Mouse (Mus musculus): Measurements from ENCODE around the gene Zbtb1.

The Zbtb1 gene

DNA sequence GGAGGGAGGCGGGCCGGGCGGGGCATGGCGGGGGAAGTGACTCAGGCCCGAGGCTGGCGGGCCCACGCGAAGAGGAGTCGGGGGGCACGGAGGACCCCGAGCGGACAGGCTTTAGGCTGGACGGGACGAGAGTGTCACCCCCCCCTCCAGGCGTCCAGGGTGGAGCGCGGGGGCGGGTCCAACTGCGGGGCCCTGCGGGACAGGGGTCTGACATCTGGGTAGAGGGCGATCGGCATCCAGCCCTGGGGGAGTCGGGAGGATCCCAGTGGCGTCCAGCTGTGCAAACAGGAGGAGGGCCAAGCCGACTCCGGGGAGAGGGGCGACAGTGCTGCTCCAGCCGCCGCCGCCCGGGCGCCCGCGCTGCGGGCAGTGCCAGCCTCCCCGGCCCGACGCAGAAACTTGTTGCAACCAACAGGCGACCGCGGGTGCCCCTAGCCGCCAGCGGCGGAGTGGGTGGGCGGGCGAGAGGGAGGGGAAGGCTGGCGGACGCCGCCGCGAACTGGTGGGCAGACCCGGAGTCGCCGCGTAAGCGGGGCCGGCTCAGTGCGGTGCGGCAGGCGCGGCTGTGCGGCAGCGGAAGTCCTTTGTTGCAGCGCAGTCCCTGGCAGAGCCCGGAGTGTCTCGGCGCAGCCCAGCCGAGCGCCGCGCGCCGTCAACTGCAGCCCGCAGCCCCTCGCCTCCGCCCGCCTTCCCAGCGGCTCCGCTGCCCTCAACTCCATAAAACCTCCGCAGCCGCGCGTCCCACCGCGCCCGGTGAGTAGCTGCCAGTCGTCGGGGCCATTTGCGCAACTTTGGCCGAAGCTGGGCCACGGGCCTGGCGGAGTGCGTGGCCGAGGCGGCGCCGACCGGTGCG is at the start of gene Zbtb1:
Gene Zbtb1 (plus strand): TSS at position 289 of the 853 bp plus-strand sequence.
- peak; percentile 87 for DNase-seq

- DNase-seq = peak; percentile 62
Measured at GRCm38 (mm10) chr12:76324679-76325431, 45.2 kb upstream of the Zbtb1 start, which contains the start of gene Akap5. Akap5 (plus strand) TSS chr12:76324891.

DNA sequence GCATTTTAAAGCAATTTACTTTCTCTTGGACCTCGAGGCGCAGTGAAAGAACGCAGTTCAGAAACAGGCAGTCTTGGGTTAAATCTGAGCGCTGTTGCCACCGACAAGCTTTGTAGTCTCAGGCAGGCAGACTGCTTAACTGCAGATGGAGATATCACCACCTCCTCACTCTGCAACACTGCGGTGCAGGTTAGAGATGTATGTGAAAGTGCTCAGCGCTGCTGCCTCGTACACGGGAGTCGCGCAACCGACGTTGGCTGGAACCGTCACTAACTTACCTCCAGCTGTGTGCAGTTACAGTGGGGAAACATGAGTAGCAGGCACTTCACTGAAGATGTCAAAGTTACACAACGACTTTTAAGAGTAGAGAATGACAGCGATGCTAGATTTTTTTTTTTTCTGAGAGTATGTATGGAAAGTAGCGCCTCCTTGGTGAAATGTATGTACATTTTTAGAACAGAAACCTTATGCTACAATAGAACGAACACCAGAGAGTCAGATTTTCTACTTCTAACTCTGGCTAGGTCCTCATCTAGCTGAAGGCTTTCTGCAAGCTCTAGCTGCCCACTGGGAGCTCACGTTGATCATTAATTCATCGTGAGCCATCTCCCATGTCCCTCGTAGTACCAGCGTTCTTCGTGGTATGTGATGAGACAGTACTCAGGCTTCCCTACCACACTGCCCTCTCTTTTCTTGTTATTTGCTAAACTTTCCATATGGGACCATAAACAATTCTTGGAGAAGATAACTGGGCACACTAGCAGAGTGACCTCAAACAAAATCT is 43.4 kb upstream of the Zbtb1 start:
- no peak for DNase-seq

GRCm38 (mm10) chr12:76328567-76329354 is 41.3 kb upstream of the Zbtb1 start:
- DNase-seq = no peak

DNA sequence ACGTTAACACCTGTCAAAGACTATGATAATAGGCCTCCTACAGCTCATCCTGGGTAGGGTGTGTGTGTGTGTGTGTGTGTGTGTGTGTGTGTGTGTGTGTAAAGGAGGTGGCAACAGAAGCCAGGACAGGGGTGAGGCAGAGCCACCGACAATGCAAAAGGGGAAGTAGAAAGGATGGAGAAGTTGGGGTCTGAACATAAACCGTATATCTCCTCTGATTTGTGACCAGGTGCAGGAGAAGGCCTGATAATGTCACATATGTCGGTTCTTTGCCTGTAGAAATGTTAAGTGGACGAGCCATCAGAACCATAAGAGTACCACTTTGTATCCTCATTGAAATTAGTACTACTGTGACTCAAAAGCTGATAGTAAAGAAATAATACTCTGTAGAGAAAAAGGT is 36.4 kb upstream of the Zbtb1 start:
- no peak for DNase-seq

DNA sequence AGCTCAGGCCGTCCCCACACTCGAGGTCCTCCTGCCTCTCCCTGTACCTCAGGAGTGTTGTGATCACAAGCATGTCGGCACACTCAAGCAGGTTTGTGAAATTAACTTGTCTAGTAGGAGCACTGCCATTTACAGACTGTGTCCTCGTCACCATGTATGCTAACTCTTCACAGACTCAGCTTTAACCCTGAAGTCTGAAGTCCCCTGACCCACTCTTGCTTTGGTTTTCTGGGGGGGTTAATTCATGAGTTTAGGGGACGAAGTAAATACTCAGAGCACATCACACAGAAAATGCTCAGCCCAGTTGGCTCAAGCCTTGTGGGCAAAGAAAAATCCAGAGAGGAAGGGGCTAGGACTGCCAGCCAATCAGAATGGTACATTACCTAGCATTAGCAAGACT is 34.4 kb upstream of the Zbtb1 start:
- DNase-seq = no peak

GRCm38 (mm10) chr12:76336111-76336965 is 33.7 kb upstream of the Zbtb1 start:
- DNase-seq = no peak

- DNase-seq = no peak
Measured at GRCm38 (mm10) chr12:76341080-76341479, 29.0 kb upstream of the Zbtb1 start.

GRCm38 (mm10) chr12:76345759-76346455 is 24.2 kb upstream of the Zbtb1 start:
- no peak for DNase-seq

GRCm38 (mm10) chr12:76349680-76350220 is 20.3 kb upstream of the Zbtb1 start:
- DNase-seq = no peak

DNA sequence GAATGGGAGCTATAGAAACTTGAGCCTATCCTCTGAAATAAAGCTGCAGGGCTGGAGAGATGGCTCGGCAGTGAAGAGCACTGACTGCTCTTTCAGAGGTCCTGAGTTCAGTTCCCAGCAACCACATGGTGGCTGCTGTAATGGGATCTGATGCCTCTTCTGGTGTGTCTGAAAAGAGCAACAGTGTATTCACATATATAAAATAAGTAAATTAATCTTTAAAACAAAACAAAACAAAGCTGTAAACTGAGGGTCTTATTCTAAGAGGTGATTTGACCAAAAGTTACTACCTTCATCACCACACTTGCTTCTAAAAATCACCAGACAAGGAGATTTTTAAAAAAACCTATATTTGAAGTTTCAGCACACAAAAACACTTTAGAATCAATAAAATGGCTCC is 9.2 kb upstream of the Zbtb1 start:
- DNase-seq = no peak

DNA sequence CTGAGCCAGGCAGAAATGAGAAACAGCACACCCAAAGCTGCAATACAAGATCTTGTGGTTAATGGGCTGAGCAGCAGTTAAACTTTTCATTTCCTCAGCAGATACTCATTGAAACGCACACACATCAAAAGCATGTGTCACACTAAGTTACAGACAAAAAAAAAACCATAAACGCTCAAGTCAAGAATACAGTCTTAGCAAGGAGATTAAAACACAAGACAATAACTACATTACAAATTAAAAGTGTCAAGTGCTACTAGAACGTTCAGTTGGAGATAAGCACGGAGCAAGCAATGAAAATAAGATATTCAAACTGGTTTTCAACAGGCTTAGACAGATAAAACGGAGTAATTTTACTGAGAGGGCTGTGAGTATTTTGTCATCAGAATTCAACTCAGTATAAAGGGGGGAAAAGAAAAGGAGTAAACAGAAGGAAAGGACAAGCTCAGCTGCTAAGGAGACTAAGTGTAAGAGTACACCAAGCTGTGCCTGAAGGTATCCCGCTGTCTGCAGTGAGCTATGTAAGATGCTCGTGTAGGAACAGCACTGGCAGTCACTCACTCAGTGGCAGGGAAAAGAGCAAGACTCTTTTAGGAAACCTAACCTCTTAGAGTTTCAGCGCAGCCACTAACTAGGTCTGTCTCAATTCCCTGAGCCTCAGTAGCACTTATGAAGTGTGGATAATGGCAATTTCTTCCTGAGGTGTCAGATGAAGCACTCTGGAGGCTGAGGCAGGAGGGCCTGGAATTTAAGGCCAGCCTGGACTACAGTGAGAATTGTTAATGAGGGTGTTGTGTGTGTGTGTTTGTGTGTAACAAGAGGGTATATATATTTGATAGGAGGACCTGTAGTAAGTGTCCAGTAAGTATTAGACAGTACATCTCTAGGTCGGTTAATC is 8.4 kb upstream of the Zbtb1 start:
- DNase-seq = no peak

- DNase-seq = no peak
Measured at GRCm38 (mm10) chr12:76362303-76362676, 7.8 kb upstream of the Zbtb1 start.

GRCm38 (mm10) chr12:76366276-76366675 is 3.8 kb upstream of the Zbtb1 start:
- no peak for DNase-seq

- no peak for DNase-seq
Measured at GRCm38 (mm10) chr12:76367096-76367995, 2.7 kb upstream of the Zbtb1 start.

DNA sequence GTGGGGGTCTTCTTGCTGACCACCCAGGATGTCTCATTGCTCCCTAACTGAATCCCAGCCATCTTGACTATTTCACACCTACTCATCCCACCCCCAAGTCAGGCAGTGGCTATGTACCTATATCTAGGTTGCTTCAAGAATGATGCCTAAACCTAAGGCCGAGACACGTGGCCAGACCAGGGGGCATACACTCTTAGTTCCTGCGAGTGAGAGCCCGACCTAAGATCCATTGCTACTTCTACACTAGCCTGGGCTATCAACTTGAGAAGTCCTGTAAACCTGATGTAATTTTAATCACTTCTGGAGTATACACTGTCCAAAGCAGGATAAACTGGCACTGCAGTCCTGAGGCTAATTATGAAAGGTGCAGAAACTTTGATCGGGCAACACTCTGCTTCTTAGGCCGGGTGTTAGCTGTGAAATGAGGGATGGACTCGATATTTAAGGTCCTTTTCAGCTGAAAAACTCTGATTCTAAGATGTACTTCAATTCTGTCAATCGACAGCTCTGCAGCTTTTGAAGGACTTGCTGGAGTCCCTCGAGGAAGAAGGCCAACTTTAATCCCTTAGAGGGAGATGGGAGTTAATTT is 1.8 kb upstream of the Zbtb1 start:
- DNase-seq = no peak

DNA sequence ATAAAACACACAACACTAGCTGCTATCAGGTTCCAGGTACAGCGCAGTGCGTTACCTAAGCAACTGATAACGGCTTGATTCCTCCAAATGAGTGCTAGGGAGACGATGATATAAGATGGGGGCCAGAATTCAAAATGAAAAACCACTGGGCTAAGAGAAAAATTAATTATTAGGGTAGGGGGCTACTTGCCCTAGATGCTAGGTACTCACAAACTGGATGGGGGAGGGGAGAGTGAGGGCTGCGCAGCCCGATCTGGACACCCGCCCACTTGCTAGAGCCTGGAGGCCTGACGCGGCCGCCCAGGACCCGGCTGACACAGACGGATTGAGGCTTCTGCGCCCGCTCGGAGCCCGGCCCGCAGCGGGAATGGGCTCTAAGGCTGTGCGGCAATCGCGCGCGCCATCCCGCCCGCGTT is 1.3 kb upstream of the Zbtb1 start:
- DNase-seq = peak; percentile 54

Data from layer of hippocampus, adult 9-11 months (tissue).